Mouse (Mus musculus): ENCODE results near the gene Myh14.

DNA sequence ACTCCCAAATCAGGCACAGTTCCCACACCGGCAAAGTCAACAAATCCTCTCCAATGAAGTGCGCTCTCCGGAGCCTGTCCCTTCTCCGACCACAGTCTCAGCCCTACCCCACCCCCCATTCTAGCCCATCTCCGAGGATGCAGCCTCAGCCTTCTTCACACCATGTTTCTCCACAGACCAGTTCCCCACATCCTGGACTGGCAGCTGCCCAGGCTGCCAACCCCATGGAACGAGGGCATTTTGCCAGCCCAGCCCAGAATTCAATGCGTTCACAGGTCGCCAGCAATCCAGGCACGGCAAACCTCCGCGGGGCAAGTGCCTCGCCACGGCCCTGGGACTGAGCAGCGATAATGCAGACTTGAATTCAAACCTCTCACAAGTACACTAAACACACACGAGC lies 24.7 kb downstream of the Myh14 start:
- TF ChIP-seq GATA1 (IDR thresholded peaks at IDR 0.05; ENCODE audit: borderline replicate concordance, low read length) (no peak), FLI1 (IDR thresholded peaks at IDR 0.05; ENCODE audit: low read length) (no peak)

Measured in megakaryocyte, embryonic 14.5 days (primary cell).